Mouse (Mus musculus) liver (tissue): ENCODE data around the gene Lsamp.

Source experiments
- DNase-seq: peaks from one replicate; pipeline ENCODE4 v3.0.0-alpha.2; 2020; ENCODE audit warnings: mixed read lengths

Gene Lsamp

GRCm38 (mm10) chr16:39984205-39984634 lies at the start of gene Lsamp:
TSS of gene Lsamp (plus strand) at chr16:39984361.
- peak; percentile 53 for DNase-seq

DNA sequence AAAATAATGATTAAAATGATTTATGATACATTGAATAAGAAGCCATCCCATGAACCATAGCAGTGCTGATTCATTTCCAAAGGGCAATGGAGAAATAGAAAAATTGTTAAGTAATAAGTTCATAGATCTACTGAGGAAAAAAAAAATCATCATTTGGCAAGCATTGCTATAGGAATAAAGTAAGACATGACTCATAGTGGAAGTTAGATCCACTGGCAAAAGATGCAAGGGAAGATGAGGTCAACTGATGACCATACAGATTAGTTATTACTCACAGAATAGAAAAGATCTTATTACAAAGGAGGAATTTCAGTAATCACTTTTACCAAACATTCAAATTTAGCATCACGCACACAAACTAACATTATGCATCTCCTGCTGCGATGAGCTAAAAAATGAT lies 26.5 kb upstream of the Lsamp start:
- DNase-seq: no peak

DNA sequence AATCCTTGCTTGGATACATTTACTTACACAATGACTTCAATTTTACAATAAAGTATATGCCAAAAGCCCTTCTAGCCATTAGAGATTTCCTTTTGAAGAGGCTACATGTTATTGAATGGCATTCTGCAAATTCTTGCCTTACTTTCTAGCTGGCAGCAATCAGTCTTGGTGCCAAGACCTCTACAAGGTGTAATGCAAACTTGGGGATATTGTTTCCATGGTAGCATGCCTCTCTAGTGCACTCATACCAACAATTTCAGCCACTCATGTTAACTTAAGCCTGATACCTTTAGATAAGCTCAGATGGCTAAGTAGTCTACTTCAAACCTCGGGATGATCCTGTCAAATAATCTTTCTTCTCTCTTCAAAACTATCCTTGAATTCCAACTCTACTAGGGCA lies 11.4 kb upstream of the Lsamp start:
- no peak for DNase-seq

GRCm38 (mm10) chr16:39984635-39985291 lies 602 bp downstream of the Lsamp start:
- peak; percentile 4 for DNase-seq

DNA sequence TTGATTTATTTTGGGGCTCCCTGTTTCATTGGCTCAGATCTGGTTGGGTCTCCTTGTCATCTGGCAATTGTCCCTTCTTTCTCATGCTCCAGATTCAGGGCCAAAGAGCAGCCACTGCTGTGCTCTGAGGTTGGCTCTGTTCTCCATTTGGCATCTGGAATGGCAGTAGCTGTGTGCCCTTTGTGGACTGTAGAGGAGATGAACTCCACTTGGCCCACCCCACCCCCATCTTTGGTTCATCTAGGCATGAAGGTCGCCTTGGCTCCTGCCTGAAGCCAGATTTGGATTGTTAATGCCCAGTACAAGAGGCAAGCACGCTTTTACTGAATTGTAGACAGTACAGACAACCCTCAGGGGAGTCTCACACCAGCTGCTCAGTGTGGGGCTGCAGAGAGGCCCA lies 4.3 kb downstream of the Lsamp start:
- no peak for DNase-seq

GRCm38 (mm10) chr16:39994821-39995220 lies 10.7 kb downstream of the Lsamp start:
- DNase-seq: no peak

DNA sequence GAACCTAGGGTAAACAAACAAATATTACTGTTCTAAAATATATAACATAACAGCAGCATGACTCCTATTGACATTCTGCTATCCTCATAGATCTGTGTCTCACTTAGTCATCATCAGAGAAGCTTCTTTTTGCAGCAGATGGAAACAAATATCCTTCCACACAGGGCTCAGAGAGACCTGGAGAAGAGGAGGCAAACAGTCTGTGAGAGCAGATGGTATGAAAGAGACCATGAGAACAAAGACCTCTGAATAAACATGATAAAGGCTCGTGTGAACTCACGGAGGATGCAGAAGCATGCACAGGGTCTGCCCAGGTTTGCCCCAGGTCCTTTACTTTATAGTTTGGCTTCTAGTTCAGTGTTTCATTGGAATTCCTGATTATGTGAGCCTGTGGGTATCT lies 24.6 kb downstream of the Lsamp start:
- DNase-seq: no peak

DNA sequence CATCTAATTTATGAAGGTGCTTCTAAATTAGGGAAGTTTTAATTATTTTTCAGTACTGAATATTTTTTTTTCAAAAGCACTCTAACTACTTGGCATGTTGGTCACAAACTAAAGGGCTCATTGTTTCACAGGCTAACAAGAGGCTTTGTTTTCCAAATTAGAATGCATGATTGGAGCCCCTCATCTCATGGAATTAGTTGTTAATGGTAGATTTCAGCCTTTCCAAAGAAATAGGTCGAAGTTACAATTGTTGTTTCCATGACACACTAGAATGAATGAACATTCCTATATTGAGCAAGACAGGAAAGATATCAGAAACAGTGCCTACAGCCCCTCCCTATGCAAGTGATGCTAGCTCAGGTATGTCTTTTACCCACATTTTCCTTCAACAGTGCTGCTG lies 26.9 kb downstream of the Lsamp start:
- no peak for DNase-seq

DNA sequence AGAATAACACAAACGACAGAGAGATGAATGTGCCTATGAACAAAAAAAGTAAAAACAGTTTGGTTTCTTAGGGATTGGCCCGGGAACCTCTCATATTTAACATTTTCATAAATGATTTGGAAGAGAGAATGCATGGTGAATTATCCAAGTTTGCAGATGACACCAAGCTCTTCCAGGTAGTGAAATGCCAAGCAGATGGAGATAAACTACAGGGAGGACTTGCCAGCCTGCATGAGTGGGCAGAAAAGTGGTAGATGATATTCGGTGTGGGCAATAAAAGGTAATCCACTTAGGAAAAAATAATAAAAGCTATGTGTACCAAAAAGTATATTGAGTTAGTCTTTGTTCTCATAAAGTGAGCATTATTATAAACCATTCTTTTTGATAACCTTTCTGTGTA lies 38.5 kb downstream of the Lsamp start:
- DNase-seq: no peak

DNA sequence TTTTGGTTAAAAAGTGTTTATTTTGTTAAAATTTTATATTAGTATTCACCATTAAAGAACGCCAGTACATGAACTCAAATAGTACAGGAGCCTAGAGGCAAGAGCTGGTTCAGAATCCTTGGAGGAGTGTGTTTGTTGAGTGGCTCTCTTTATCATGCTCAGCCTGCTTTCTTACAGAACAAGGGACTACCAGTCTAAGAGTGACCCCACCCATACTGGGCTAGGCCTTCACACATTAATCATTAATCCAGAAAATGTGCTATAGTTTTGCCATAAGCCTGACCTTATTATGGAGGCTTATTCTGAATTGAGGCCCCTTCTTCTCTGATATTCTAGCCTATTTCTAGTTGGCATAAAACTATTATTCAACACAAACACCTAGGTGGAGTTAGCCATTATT lies 52.6 kb downstream of the Lsamp start:
- DNase-seq: no peak

- DNase-seq: no peak
Measured at GRCm38 (mm10) chr16:40059546-40059945, 75.4 kb downstream of the Lsamp start.

GRCm38 (mm10) chr16:40059968-40060367 lies 75.8 kb downstream of the Lsamp start:
- DNase-seq: no peak

DNA sequence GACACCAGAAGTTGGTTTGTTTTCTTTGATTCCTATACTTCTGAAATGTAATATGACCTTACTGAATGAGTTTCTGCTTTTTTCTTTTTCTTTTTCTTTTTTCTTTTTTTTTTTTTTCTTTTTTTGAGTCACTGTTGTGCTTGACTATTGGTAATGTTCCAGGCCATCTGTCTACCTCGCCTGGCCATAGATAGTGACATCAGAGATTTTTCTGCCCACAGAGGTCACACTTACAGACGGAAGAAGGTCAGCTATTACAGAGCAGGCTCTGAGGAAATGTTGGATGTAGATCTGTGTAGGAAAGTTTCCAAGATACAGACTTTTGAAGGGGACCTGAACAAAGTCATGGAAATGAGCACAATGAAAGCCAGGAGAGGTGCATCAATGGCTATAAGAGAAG lies 76.3 kb downstream of the Lsamp start:
- DNase-seq: no peak

- no peak for DNase-seq
Measured at GRCm38 (mm10) chr16:40075556-40075955, 91.4 kb downstream of the Lsamp start.

GRCm38 (mm10) chr16:40080224-40080623 lies 96.1 kb downstream of the Lsamp start:
- no peak for DNase-seq

DNA sequence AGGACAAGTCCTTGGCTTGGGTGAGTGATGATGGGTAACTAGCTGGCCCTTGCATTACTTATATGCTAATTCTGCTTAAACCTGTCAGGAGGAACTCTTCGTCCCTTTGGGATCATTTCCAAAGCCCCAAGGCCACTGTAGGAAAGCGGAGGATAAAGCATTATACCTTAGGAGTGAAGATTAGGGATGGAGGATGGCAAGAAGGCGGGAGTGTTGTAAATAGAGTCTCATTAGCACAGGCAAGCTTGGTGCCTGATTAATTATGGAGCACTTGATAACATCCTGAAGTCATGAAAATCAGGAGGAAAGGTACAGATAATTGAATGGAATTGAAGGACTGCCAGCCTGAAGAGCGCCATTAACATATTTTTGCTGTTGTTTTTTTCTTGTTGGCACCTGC lies 120.2 kb downstream of the Lsamp start:
- no peak for DNase-seq

DNA sequence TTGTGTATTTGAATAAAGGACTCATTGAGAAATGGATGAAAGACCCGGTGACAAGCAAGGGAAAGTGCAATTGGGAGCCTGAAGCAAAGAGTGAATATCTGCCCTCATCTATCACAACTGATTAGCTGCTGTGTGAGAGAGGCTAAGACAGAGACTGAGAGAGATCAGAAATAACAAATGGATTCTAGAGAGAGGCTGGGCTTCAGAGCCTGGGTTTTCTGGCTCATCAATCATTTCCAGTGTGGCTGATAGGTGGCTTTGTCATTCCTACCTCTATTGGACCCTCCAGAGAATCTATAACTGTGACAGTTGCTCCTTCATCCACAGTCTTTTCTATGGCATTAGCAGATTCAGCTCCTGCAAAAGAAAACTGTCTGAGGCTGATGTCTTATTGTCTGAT lies 198.8 kb downstream of the Lsamp start:
- DNase-seq: no peak

- DNase-seq: no peak
Measured at GRCm38 (mm10) chr16:40187987-40188590, 203.9 kb downstream of the Lsamp start.

GRCm38 (mm10) chr16:40194401-40194800 lies 210.2 kb downstream of the Lsamp start:
- DNase-seq: no peak

DNA sequence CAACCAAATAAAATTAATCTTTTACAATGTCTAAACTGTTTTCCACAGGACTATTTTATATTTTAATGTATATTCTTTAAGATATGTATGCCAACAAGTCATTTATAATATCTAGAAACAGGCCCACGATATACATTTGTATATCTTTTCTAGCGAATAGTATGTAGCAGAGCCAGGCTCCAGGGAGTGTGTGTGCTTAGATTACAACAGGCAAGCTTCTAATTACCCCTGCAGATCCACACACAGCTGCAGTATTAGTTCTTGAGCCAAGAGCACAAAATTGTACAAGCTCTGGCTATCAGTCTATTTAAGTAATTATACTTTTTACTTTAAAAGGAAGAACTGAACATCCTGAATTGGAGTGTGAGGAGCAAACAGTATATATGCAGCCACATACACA lies 210.7 kb downstream of the Lsamp start:
- no peak for DNase-seq

GRCm38 (mm10) chr16:40228627-40229026 lies 244.5 kb downstream of the Lsamp start:
- no peak for DNase-seq

DNA sequence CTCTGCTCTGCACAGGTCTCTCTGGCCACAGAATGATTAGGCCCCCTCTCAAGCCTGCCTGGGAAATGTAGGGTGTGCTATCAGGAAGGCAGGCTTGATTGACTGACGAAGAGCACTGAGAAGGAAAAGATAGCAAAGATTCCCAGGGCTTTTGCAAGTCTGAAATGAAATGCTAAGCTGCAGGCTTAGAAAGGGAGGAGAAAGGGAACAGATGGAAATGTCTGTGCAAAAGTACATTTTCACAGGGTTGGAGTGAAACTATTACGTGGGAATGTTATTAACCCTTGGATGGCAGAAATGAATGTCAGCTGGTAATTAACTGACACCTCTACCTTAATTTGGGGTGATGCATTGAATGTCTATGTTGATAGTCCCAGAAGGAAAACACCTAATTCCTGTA lies 248.9 kb downstream of the Lsamp start:
- no peak for DNase-seq

DNA sequence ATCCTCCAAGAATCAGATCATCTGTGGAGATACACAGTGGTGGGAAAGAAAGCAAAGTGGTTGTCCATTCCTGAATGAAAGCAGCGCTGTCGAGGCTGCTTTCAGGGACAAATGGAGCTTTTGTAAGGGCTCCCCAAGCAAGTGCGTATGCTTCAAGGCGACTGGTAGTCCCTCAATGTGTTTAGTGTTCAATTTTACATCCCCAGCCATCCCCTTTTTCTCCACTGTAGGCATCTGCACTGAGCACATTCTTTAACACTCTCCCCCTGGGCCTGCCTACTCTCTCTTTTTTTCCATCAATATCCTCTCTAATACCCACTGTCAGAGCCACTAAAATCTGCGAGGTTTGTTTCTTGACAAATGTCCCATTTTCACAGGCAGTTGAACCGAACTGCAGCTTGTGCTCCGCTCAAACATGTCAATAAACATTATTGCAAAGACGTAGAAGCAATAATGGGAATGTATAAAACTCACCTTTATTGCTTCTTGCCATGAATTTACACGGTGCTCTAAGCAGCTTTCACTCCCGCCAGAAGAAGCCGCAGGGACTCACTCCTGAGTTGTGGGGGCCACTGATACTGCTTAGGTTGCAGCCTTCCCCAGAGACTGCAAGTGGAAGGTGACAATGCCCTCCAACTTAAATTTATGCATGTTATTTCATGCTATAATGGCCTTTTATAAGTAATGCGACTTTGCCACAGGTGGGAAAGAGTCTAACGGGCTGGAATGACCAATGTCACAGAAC lies 250.2 kb downstream of the Lsamp start:
- DNase-seq: no peak

GRCm38 (mm10) chr16:40271859-40272258 lies 287.7 kb downstream of the Lsamp start:
- DNase-seq: no peak
